Mouse (Mus musculus): ENCODE results near the gene Dlg1.

DNA sequence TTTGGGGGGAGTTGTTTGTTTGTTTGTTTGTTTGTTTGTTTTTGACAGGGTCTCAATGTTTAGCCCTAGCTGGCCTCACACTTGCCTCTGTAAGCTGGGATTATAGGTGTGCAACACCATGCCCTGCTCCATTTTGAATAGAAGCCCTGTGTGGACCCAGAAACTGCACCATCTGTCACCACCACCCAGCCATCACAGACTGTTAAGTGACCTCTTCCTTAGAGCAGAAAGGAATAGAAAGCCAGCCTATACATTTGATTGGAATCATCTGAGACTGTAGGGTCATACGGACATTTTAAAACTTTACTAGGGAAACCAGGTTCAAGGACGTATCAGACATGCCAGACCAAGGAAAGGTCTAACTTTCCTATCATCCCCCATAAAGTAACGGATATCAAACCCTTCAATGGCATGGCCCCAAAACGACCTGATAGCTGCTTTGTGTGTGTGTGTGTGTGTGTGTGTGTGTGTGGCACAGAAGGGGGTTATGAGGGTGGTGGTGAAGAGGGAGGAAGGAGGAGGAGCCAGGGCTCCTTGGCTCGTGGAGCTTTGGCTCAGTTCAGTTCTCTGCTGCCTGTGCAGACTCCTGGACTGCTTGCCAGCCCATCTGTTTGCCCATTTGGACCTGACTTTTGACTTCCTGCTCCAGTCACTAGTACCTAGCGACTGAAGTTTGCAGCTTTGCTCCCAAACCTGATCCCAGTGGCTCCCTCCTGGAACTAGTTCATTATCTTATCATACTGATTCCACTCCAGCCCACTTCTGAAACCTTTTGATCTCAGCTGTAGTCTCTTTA, 4.5 kb upstream of the Dlg1 start:
- TF ChIP-seq GATA1 (IDR thresholded peaks at IDR 0.05; ENCODE audit: low read length) (no peak), TAL1 (IDR thresholded peaks at IDR 0.05; ENCODE audit: low read length) (no peak)

All from erythroblast, embryonic 14.5 days (primary cell).